Mouse (Mus musculus) olfactory bulb, adult 2 months (tissue): ENCODE results near the gene Palld.

Experiments
- CTCF ChIP-seq: fragments of 200-500 bp; IDR thresholded peaks from 2 replicates; pipeline ENCODE4 v1.5.1; 2012; ENCODE audit warnings: low read depth, mild to moderate bottlenecking, low read length, moderate library complexity; ENCODE audit not compliant: insufficient read depth
- POLR2A ChIP-seq: fragments of 200-500 bp; IDR thresholded peaks from 2 replicates; pipeline ENCODE4 v1.6.1; 2012; ENCODE audit warnings: mild to moderate bottlenecking, low read depth, low read length, moderate library complexity; ENCODE audit not compliant: insufficient read depth

DNA sequence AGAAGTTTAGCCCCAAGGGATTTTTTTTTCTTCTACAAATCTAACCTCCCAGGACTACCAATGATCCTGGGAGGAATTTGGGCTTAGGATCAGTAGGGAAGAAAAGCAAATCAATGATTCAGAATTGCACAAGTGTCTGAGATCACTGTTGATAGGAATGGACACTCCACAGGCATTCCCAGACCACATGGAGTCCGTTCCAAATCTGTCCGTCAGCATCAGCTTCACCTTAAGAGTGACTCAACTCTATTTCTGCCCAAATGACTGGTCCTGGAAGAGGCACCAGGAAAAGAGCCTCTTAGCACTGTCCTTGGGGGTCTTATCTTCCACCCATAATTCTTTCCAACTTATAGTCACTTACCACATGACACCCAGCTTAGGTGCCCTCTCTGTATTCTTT is 98.7 kb downstream of the Palld start:
- TF ChIP-seq POLR2A = no peak
- TF ChIP-seq CTCF = no peak
